Mouse (Mus musculus): ENCODE measurements around the gene Plcg2. TPM values are rescaled to one million over a fixed set of nuclear protein-coding genes. Genes with fewer than 3 reads are reported as not detected.

The Plcg2 gene
- polyA plus RNA-seq, 1 experiment from 2014 or later: 5.0 TPM

- Histone ChIP-seq H3K36me3 (ENCODE audit: control insufficient read depth, insufficient read depth, low read length) (no peaks in the 10 kb centered on the region), H3K4me1 (ENCODE audit: control insufficient read depth in 2 of 2, insufficient read depth in 2 of 2, low read length in 2 of 2) (no peaks in the 10 kb centered on the region), H3K9me3 (ENCODE audit: control insufficient read depth, low read length) (no peaks in the 10 kb centered on the region), H3K4me3 (ENCODE audit: control insufficient read depth in 1 of 2, insufficient read depth in 1 of 2, low read depth in 1 of 2, low read length in 2 of 2) (no peak overlapping the region), H3K9ac (ENCODE audit: low read length) (no peak overlapping the region), H3K27me3 (ENCODE audit: control insufficient read depth, insufficient read depth, low read length) (no peaks in the 10 kb centered on the region), H3K27ac (replicated peaks in 1 of 2; ENCODE audit: control insufficient read depth in 1 of 2, insufficient read depth in 1 of 2, low read depth in 2 of 2, low read length in 2 of 2) (no peak overlapping the region), H3K4me2 (ENCODE audit: low read length) (no peak overlapping the region)
- WGBS: 89% methylated on average over 12 of the region's 12 CpGs
- no peak for ATAC-seq (ENCODE audit: insufficient number of reproducible peaks, insufficient read depth, low FRiP score, low read depth)
These were observed 106.0 kb downstream of the Plcg2 start for GRCm38 (mm10) chr8:117604101-117604500.

- no peak overlapping the region for H3K9ac ChIP-seq (ENCODE audit: low read length)
- H3K9me3 ChIP-seq (ENCODE audit: control insufficient read depth, low read length): no peaks in the 10 kb centered on the region
- no peaks in the 10 kb centered on the region for H3K4me1 ChIP-seq (ENCODE audit: control insufficient read depth in 2 of 2, insufficient read depth in 2 of 2, low read length in 2 of 2)
- no peak overlapping the region for H3K4me2 ChIP-seq (ENCODE audit: low read length)
- no peaks in the 10 kb centered on the region for H3K36me3 ChIP-seq (ENCODE audit: control insufficient read depth, insufficient read depth, low read length)
- ATAC-seq (ENCODE audit: insufficient number of reproducible peaks, insufficient read depth, low FRiP score, low read depth): no peak
- no peaks in the 10 kb centered on the region for H3K27me3 ChIP-seq (ENCODE audit: control insufficient read depth, insufficient read depth, low read length)
- WGBS: 90% methylated on average over 14 of the region's 14 CpGs
- no peak overlapping the region for H3K27ac ChIP-seq (replicated peaks in 1 of 2; ENCODE audit: control insufficient read depth in 1 of 2, insufficient read depth in 1 of 2, low read depth in 2 of 2, low read length in 2 of 2)
- no peak overlapping the region for H3K4me3 ChIP-seq (ENCODE audit: control insufficient read depth in 1 of 2, insufficient read depth in 1 of 2, low read depth in 1 of 2, low read length in 2 of 2)
These were observed 106.6 kb downstream of the Plcg2 start for GRCm38 (mm10) chr8:117604671-117605070.

GRCm38 (mm10) chr8:117605201-117605600 is 107.1 kb downstream of the Plcg2 start:
- H3K9me3 ChIP-seq (ENCODE audit: control insufficient read depth, low read length): no peaks in the 10 kb centered on the region
- ATAC-seq (ENCODE audit: insufficient number of reproducible peaks, insufficient read depth, low FRiP score, low read depth): no peak
- WGBS: 91% methylated on average over 8 of the region's 8 CpGs
- no peak overlapping the region for H3K4me3 ChIP-seq (ENCODE audit: control insufficient read depth in 1 of 2, insufficient read depth in 1 of 2, low read depth in 1 of 2, low read length in 2 of 2)
- no peaks in the 10 kb centered on the region for H3K27me3 ChIP-seq (ENCODE audit: control insufficient read depth, insufficient read depth, low read length)
- H3K27ac ChIP-seq (replicated peaks in 1 of 2; ENCODE audit: control insufficient read depth in 1 of 2, insufficient read depth in 1 of 2, low read depth in 2 of 2, low read length in 2 of 2): no peak overlapping the region
- H3K4me1 ChIP-seq (ENCODE audit: control insufficient read depth in 2 of 2, insufficient read depth in 2 of 2, low read length in 2 of 2): no peaks in the 10 kb centered on the region
- H3K4me2 ChIP-seq (ENCODE audit: low read length): no peak overlapping the region
- H3K36me3 ChIP-seq (ENCODE audit: control insufficient read depth, insufficient read depth, low read length): no peaks in the 10 kb centered on the region
- no peak overlapping the region for H3K9ac ChIP-seq (ENCODE audit: low read length)

- 90% methylated on average over 10 of the region's 10 CpGs for WGBS
- H3K9me3 ChIP-seq (ENCODE audit: control insufficient read depth, low read length): peaks cover under 1% of the 10 kb centered on the region
- no peaks in the 10 kb centered on the region for H3K4me1 ChIP-seq (ENCODE audit: control insufficient read depth in 2 of 2, insufficient read depth in 2 of 2, low read length in 2 of 2)
- no peak overlapping the region for H3K4me3 ChIP-seq (ENCODE audit: control insufficient read depth in 1 of 2, insufficient read depth in 1 of 2, low read depth in 1 of 2, low read length in 2 of 2)
- no peak for ATAC-seq (ENCODE audit: insufficient number of reproducible peaks, insufficient read depth, low FRiP score, low read depth)
- H3K27ac ChIP-seq (replicated peaks in 1 of 2; ENCODE audit: control insufficient read depth in 1 of 2, insufficient read depth in 1 of 2, low read depth in 2 of 2, low read length in 2 of 2): no peak overlapping the region
- no peaks in the 10 kb centered on the region for H3K27me3 ChIP-seq (ENCODE audit: control insufficient read depth, insufficient read depth, low read length)
- no peak overlapping the region for H3K4me2 ChIP-seq (ENCODE audit: low read length)
- H3K9ac ChIP-seq (ENCODE audit: low read length): no peak overlapping the region
- H3K36me3 ChIP-seq (ENCODE audit: control insufficient read depth, insufficient read depth, low read length): no peaks in the 10 kb centered on the region
These were observed 112.4 kb downstream of the Plcg2 start for GRCm38 (mm10) chr8:117610506-117610905.

- 81% methylated on average over 12 of the region's 12 CpGs for WGBS
- Histone ChIP-seq H3K9me3 (ENCODE audit: control insufficient read depth, low read length) (peaks cover 8% of the 10 kb centered on the region), H3K27ac (replicated peaks in 1 of 2; ENCODE audit: control insufficient read depth in 1 of 2, insufficient read depth in 1 of 2, low read depth in 2 of 2, low read length in 2 of 2) (no peak overlapping the region), H3K4me2 (ENCODE audit: low read length) (no peak overlapping the region), H3K4me3 (ENCODE audit: control insufficient read depth in 1 of 2, insufficient read depth in 1 of 2, low read depth in 1 of 2, low read length in 2 of 2) (no peak overlapping the region), H3K36me3 (ENCODE audit: control insufficient read depth, insufficient read depth, low read length) (no peaks in the 10 kb centered on the region), H3K27me3 (ENCODE audit: control insufficient read depth, insufficient read depth, low read length) (no peaks in the 10 kb centered on the region), H3K4me1 (ENCODE audit: control insufficient read depth in 2 of 2, insufficient read depth in 2 of 2, low read length in 2 of 2) (no peaks in the 10 kb centered on the region), H3K9ac (ENCODE audit: low read length) (no peak overlapping the region)
- no peak for ATAC-seq (ENCODE audit: insufficient number of reproducible peaks, insufficient read depth, low FRiP score, low read depth)
These were observed 114.8 kb downstream of the Plcg2 start for GRCm38 (mm10) chr8:117612861-117613260.

- WGBS: 72% methylated on average over 14 of the region's 14 CpGs
- Histone ChIP-seq H3K27ac (replicated peaks in 1 of 2; ENCODE audit: control insufficient read depth in 1 of 2, insufficient read depth in 1 of 2, low read depth in 2 of 2, low read length in 2 of 2) (no peak overlapping the region), H3K27me3 (ENCODE audit: control insufficient read depth, insufficient read depth, low read length) (no peaks in the 10 kb centered on the region), H3K4me1 (ENCODE audit: control insufficient read depth in 2 of 2, insufficient read depth in 2 of 2, low read length in 2 of 2) (no peaks in the 10 kb centered on the region), H3K36me3 (ENCODE audit: control insufficient read depth, insufficient read depth, low read length) (no peaks in the 10 kb centered on the region), H3K9ac (ENCODE audit: low read length) (no peak overlapping the region), H3K9me3 (ENCODE audit: control insufficient read depth, low read length) (peaks cover 8% of the 10 kb centered on the region; the same call in 1 of the 2 replicates), H3K4me3 (ENCODE audit: control insufficient read depth in 1 of 2, insufficient read depth in 1 of 2, low read depth in 1 of 2, low read length in 2 of 2) (no peak overlapping the region), H3K4me2 (ENCODE audit: low read length) (no peak overlapping the region)
- no peak for ATAC-seq (ENCODE audit: insufficient number of reproducible peaks, insufficient read depth, low FRiP score, low read depth)
These were observed 128.1 kb downstream of the Plcg2 start for GRCm38 (mm10) chr8:117626040-117626838.

- H3K9me3 ChIP-seq (ENCODE audit: control insufficient read depth, low read length): peaks cover 8% of the 10 kb centered on the region; the same call in 1 of the 2 replicates
- no peaks in the 10 kb centered on the region for H3K36me3 ChIP-seq (ENCODE audit: control insufficient read depth, insufficient read depth, low read length)
- H3K4me2 ChIP-seq (ENCODE audit: low read length): no peak overlapping the region
- no peak overlapping the region for H3K27ac ChIP-seq (replicated peaks in 1 of 2; ENCODE audit: control insufficient read depth in 1 of 2, insufficient read depth in 1 of 2, low read depth in 2 of 2, low read length in 2 of 2)
- WGBS: 77% methylated on average over 9 of the region's 9 CpGs
- H3K27me3 ChIP-seq (ENCODE audit: control insufficient read depth, insufficient read depth, low read length): no peaks in the 10 kb centered on the region
- H3K4me3 ChIP-seq (ENCODE audit: control insufficient read depth in 1 of 2, insufficient read depth in 1 of 2, low read depth in 1 of 2, low read length in 2 of 2): no peak overlapping the region
- no peak for ATAC-seq (ENCODE audit: insufficient number of reproducible peaks, insufficient read depth, low FRiP score, low read depth)
- no peaks in the 10 kb centered on the region for H3K4me1 ChIP-seq (ENCODE audit: control insufficient read depth in 2 of 2, insufficient read depth in 2 of 2, low read length in 2 of 2)
- no peak overlapping the region for H3K9ac ChIP-seq (ENCODE audit: low read length)
These were observed 129.0 kb downstream of the Plcg2 start for GRCm38 (mm10) chr8:117627096-117627495.

- WGBS: 74% methylated on average over 5 of the region's 5 CpGs
- H3K9ac ChIP-seq (ENCODE audit: low read length): no peak overlapping the region
- no peak for ATAC-seq (ENCODE audit: insufficient number of reproducible peaks, insufficient read depth, low FRiP score, low read depth)
These were observed 134.4 kb downstream of the Plcg2 start for GRCm38 (mm10) chr8:117632532-117632931.

More at GRCm38 (mm10) chr8:117632532-117632931, 134.4 kb downstream of the Plcg2 start:
- no peaks in the 10 kb centered on the region for H3K27me3 ChIP-seq (ENCODE audit: control insufficient read depth, insufficient read depth, low read length)
- H3K4me3 ChIP-seq (ENCODE audit: control insufficient read depth in 1 of 2, insufficient read depth in 1 of 2, low read depth in 1 of 2, low read length in 2 of 2): no peak overlapping the region
- no peak overlapping the region for H3K27ac ChIP-seq (replicated peaks in 1 of 2; ENCODE audit: control insufficient read depth in 1 of 2, insufficient read depth in 1 of 2, low read depth in 2 of 2, low read length in 2 of 2)
- no peaks in the 10 kb centered on the region for H3K36me3 ChIP-seq (ENCODE audit: control insufficient read depth, insufficient read depth, low read length)
- no peak overlapping the region for H3K4me2 ChIP-seq (ENCODE audit: low read length)
- no peaks in the 10 kb centered on the region for H3K4me1 ChIP-seq (ENCODE audit: control insufficient read depth in 2 of 2, insufficient read depth in 2 of 2, low read length in 2 of 2)
- no peaks in the 10 kb centered on the region for H3K9me3 ChIP-seq (ENCODE audit: control insufficient read depth, low read length)

Data from heart, embryonic 14.5 days (tissue).